In genomic region chr5:4625206-4625605, GRCm38 (mm10) we compare ENCODE assay signal across 23 mouse cellular contexts.
"Had no signal": no experiment of that assay in that cellular context is flagged by ENCODE, and none has a peak within 500 bp of the region (broad histone marks: within the 10 kb centered on the region; RNA-seq: fewer than 3 reads in every experiment).

No protein-coding gene starts in this region.

- ATAC-seq: liver, embryonic 12.5 days; midbrain, embryonic 13.5 days had no signal

- H3K4me2 ChIP-seq: liver, embryonic 12.5 days; liver, embryonic 15.5 days; lung, embryonic 15.5 days; midbrain, embryonic 13.5 days; neural tube, embryonic 12.5 days; neural tube, embryonic 15.5 days had no signal

- H3K27me3 ChIP-seq: liver, embryonic 12.5 days; liver, embryonic 15.5 days; lung, embryonic 15.5 days; megakaryocyte, embryonic 14.5 days; midbrain, embryonic 13.5 days; neural tube, embryonic 12.5 days; neural tube, embryonic 15.5 days had no signal

- H3K9me3 ChIP-seq: limb, embryonic 13.5 days; liver, embryonic 12.5 days; liver, embryonic 15.5 days; lung, embryonic 15.5 days; megakaryocyte, embryonic 14.5 days; midbrain, embryonic 10.5 days; midbrain, embryonic 13.5 days; neural tube, embryonic 12.5 days; neural tube, embryonic 15.5 days had no signal

- H3K27ac ChIP-seq: limb, embryonic 13.5 days; liver, embryonic 12.5 days; liver, embryonic 15.5 days; lung, embryonic 15.5 days; midbrain, embryonic 10.5 days; midbrain, embryonic 13.5 days; neural tube, embryonic 12.5 days; neural tube, embryonic 15.5 days; stomach, postnatal 0 days had no signal

- DNase-seq: kidney, postnatal 14 days; kidney, postnatal 4 days; left cerebral cortex, postnatal 4 days; liver; lung, adult 18-20 months; lung, postnatal 10 days; lung, postnatal 36 days; right cerebral cortex, adult 18-20 months; right cerebral cortex, postnatal 14 days; right cerebral cortex, postnatal 4 days; thymus, adult 2 months; thymus, postnatal 14 days; thymus, postnatal 4 days had no signal

- H3K4me3 ChIP-seq: limb, embryonic 13.5 days; liver, embryonic 12.5 days; liver, embryonic 15.5 days; lung, embryonic 15.5 days; megakaryocyte, embryonic 14.5 days; midbrain, embryonic 10.5 days; midbrain, embryonic 13.5 days; neural tube, embryonic 12.5 days; neural tube, embryonic 15.5 days had no signal

- H3K4me1 ChIP-seq: liver, embryonic 12.5 days; liver, embryonic 15.5 days; lung, embryonic 15.5 days; megakaryocyte, embryonic 14.5 days; midbrain, embryonic 10.5 days; midbrain, embryonic 13.5 days; neural tube, embryonic 12.5 days; neural tube, embryonic 15.5 days had no signal

- H3K9ac ChIP-seq: liver, embryonic 12.5 days; liver, embryonic 15.5 days; lung, embryonic 15.5 days; midbrain, embryonic 13.5 days; neural tube, embryonic 12.5 days; neural tube, embryonic 15.5 days had no signal

- H3K36me3 ChIP-seq: limb, embryonic 13.5 days; liver, embryonic 12.5 days; liver, embryonic 15.5 days; lung, embryonic 15.5 days; midbrain, embryonic 10.5 days; midbrain, embryonic 13.5 days; neural tube, embryonic 12.5 days; neural tube, embryonic 15.5 days had no signal
